Mouse (Mus musculus) forebrain, postnatal 0 days (tissue): ENCODE measurements at regions not wholly inside any gene's neighbourhood (a gene's known extent, or its start where the extent isn't known, plus 50 kb on each side); places are given as distances from the start of the nearest gene placed in this dataset.

Source experiments
- ATAC-seq: fragments of 200-750 bp; cut with Nextera tagmentation; 2 replicates; pipeline ENCODE4 v1.8.0; 2017; ENCODE audit warnings: mild to moderate bottlenecking, moderate library complexity
- DNase-seq: peaks from one replicate; pipeline ENCODE4 v3.0.0-alpha.2; 2015
- H3K27ac ChIP-seq: fragments of 300-500 bp; sonication (generic); 2 replicates; pipeline ENCODE4 v1.5.1; 2014; ENCODE audit warnings: low read depth, mild to moderate bottlenecking, antibody characterized with exemption, low read length, moderate library complexity, mixed read lengths
- H3K27me3 ChIP-seq: fragments of 300-500 bp; sonication (generic); 2 replicates; pipeline ENCODE4 v1.6.1; 2014; ENCODE audit warnings: mild to moderate bottlenecking, low read length, mixed read lengths; ENCODE audit not compliant: insufficient read depth
- H3K36me3 ChIP-seq: fragments of 300-500 bp; sonication (generic); 2 replicates; pipeline ENCODE4 v1.6.1; 2014; ENCODE audit warnings: mild to moderate bottlenecking, moderate library complexity; ENCODE audit not compliant: insufficient read depth
- H3K4me1 ChIP-seq: fragments of 300-500 bp; sonication (generic); 2 replicates; pipeline ENCODE4 v1.6.1; 2014; ENCODE audit warnings: antibody characterized with exemption; ENCODE audit not compliant: insufficient read depth
- H3K4me2 ChIP-seq: fragments of 300-500 bp; sonication (generic); 2 replicates; pipeline ENCODE4 v1.6.1; 2014; ENCODE audit warnings: low read depth, mild to moderate bottlenecking, moderate library complexity
- H3K4me3 ChIP-seq: fragments of 300-500 bp; sonication (generic); 2 replicates; pipeline ENCODE4 v1.5.1; 2014; ENCODE audit warnings: low read depth, low read length, mixed read lengths
- H3K9ac ChIP-seq: fragments of 300-500 bp; sonication (generic); 2 replicates; pipeline ENCODE4 v1.6.1; 2014; ENCODE audit warnings: mild to moderate bottlenecking
- H3K9me3 ChIP-seq: fragments of 300-500 bp; sonication (generic); 2 replicates; pipeline ENCODE4 v1.6.1; 2016; ENCODE audit warnings: low read length
- CTCF ChIP-seq: sonication (generic); IDR thresholded peaks from 2 replicates; pipeline ENCODE4 v1.5.1; 2016; ENCODE audit warnings: antibody characterized with exemption, control low read depth, low read depth
- WGBS: fragments of 180-500 bp; shearing (Covaris S2); extraction: QIAGEN DNeasy Blood & Tissue Kit; methylation state at CpG from one replicate; pipeline ENCODE4 v1.1.7; 2014; 5-methylcytosine and 5-hydroxymethylcytosine counted together

DNA sequence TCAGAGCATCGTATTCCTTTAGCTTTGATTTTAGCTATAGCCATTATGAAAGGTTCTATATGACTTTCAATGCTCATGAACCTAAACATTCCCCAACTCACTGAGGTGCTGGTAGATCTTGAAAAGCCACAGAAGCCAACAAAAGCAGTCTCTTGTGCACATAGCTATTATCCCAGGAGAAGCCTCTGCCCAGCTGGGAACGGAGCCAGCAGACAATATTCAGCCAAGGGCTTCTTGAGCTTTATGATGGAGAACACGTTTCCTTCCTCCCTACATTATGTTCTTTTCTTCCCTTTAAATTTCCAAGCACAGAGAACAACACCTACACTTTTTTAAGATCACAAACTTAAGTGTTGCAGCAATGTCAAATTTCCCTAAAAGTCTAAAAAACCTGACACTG lies 3321.1 kb upstream of the Gm7489 start:
- H3K4me2 ChIP-seq = no peak overlapping the region
- ATAC-seq (no peak), DNase-seq (no peak)
- no peak overlapping the region for H3K9ac ChIP-seq
- TF ChIP-seq CTCF = no peak
- H3K9me3 ChIP-seq = no peaks in the 10 kb centered on the region
- no peak overlapping the region for H3K4me3 ChIP-seq
- H3K27ac ChIP-seq = no peak overlapping the region
- 69% methylated on average over 3 of the region's 3 CpGs for WGBS
- H3K27me3 ChIP-seq = no peaks in the 10 kb centered on the region
- H3K36me3 ChIP-seq = no peaks in the 10 kb centered on the region
- no peaks in the 10 kb centered on the region for H3K4me1 ChIP-seq

DNA sequence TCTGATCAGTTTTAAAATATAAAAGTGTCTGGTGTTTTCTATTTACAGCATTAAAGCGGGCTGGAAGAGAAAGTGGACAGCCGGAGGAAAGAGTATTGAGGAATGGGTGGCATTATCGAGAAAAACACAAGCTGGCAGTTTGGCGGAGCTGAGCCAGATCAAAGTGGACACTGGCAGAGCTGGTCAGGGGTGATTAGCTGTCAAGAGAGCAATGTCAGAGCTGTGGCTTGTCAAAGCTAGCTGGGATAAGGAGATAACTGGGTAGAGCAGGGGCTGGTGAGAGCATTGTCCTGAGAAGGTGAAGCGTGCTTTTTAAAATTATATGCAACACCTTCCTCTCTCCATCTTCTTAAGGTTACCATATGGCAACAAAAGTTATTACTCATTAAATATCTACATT lies 3303.9 kb upstream of the Gm7489 start:
- Histone ChIP-seq H3K36me3 (no peaks in the 10 kb centered on the region), H3K27ac (no peak overlapping the region), H3K4me2 (no peak overlapping the region), H3K27me3 (no peaks in the 10 kb centered on the region), H3K4me1 (no peaks in the 10 kb centered on the region), H3K9ac (no peak overlapping the region), H3K9me3 (no peaks in the 10 kb centered on the region), H3K4me3 (no peak overlapping the region)
- TF ChIP-seq CTCF = no peak
- no peak for DNase-seq
- 97% methylated on average over 5 of the region's 5 CpGs for WGBS
- ATAC-seq = no peak

DNA sequence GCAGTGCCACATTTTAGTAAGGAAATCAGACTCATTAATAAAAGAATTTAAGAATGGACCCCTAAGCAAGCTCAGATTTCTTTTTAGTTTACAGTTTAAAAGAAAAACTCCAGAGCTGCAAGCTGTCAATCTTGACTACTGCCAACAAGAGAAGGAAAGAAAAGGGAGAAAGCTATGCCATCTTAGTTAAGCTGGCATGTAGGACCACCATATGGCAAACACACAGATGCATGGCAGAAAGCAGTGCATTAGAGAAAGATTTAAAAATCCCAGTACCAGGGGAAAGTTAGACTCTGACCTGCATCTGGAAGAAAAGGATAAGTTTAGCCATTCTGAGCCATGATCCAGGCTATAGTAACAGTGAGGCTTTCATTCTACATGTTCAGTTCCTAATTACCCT lies 3300.8 kb upstream of the Gm7489 start:
- no peak for ATAC-seq
- Histone ChIP-seq H3K4me1 (no peaks in the 10 kb centered on the region), H3K4me3 (no peak overlapping the region), H3K9me3 (no peaks in the 10 kb centered on the region), H3K4me2 (no peak overlapping the region), H3K27ac (no peak overlapping the region), H3K36me3 (no peaks in the 10 kb centered on the region), H3K9ac (no peak overlapping the region), H3K27me3 (no peaks in the 10 kb centered on the region)
- no peak for TF ChIP-seq CTCF
- peak; percentile 32 for DNase-seq

DNA sequence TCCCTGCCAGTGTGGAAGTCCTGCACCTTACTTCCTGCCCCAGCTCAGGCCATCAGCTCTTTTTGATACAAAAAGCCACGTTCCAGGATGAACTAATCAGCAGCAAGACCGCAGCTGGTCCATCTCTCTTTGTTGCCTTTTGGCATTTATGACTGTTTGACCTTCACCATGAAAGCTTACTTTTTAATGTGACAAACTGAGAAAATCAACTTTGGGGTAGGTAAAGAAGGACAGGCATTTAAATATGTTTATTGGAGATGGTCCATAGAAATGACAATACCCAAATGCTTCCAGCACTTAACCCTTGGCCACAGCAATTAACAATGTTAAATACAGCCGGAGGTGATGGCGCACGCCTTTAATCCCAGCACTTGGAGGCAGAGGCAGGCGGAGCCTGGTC lies 3299.2 kb upstream of the Gm7489 start:
- no peaks in the 10 kb centered on the region for H3K27me3 ChIP-seq
- DNase-seq (no peak), ATAC-seq (no peak)
- no peak overlapping the region for H3K27ac ChIP-seq
- H3K4me3 ChIP-seq = no peak overlapping the region
- TF ChIP-seq CTCF = no peak
- no peaks in the 10 kb centered on the region for H3K9me3 ChIP-seq
- H3K9ac ChIP-seq = no peak overlapping the region
- no peaks in the 10 kb centered on the region for H3K4me1 ChIP-seq
- H3K36me3 ChIP-seq = no peaks in the 10 kb centered on the region
- WGBS = 88% methylated on average over 6 of the region's 6 CpGs
- no peak overlapping the region for H3K4me2 ChIP-seq
